Mouse (Mus musculus) ES-E14 (cell line): ENCODE measurements around the gene Map2k5. TPM values are rescaled to one million over a fixed set of nuclear protein-coding genes. Genes with fewer than 3 reads are reported as not detected.

Experiments
- DNase-seq: peaks from one replicate; pipeline ENCODE4 v3.0.0-alpha.2; 2013; ENCODE audit warnings: low read depth, low spot score
- H3K27ac ChIP-seq: 2 replicates; pipeline ENCODE4 v1.5.1; 2012; ENCODE audit warnings: low read depth, mild to moderate bottlenecking, low read length, moderate library complexity, mixed read lengths; ENCODE audit not compliant: poor library complexity, insufficient read depth, severe bottlenecking
- H3K36me3 ChIP-seq: 2 replicates; pipeline ENCODE4 v1.6.1; 2012; ENCODE audit warnings: mild to moderate bottlenecking, low read length, moderate library complexity, mixed read lengths; ENCODE audit not compliant: control insufficient read depth, poor library complexity, insufficient read depth, severe bottlenecking
- H3K4me1 ChIP-seq, 2 experiments: fragments of 150-350 bp in 1 of 2; sonication (generic) in 1 of 2; 2 replicates each; pipeline ENCODE4 v1.6.1; 2012; ENCODE audit warnings: low read length in 2 of 2, mild to moderate bottlenecking in 1 of 2, mixed read lengths in 1 of 2; ENCODE audit not compliant: control insufficient read depth in 2 of 2, insufficient read depth in 2 of 2, poor library complexity in 1 of 2
- H3K4me3 ChIP-seq, 2 experiments: fragments of 150-350 bp in 1 of 2; sonication (generic) in 1 of 2; 2 replicates each; pipeline ENCODE4 v1.5.1; 2012; ENCODE audit warnings: low read length in 2 of 2, low read depth in 1 of 2, mild to moderate bottlenecking in 1 of 2, mixed read lengths in 1 of 2; ENCODE audit not compliant: insufficient read depth in 1 of 2, poor library complexity in 1 of 2, severe bottlenecking in 1 of 2
- H3K9ac ChIP-seq: 2 replicates; pipeline ENCODE4 v1.6.1; 2012; ENCODE audit warnings: low read depth, mild to moderate bottlenecking, low read length, mixed read lengths; ENCODE audit not compliant: poor library complexity, insufficient read depth, severe bottlenecking
- H3K9me3 ChIP-seq: fragments of 150-350 bp; sonication (generic); 2 replicates; pipeline ENCODE4 v1.6.1; 2012; ENCODE audit warnings: low read depth, mild to moderate bottlenecking, low read length; ENCODE audit not compliant: control insufficient read depth, insufficient read depth
- CHD2 ChIP-seq: IDR thresholded peaks from 2 replicates; pipeline ENCODE4 v1.6.1; 2014; ENCODE audit warnings: mild to moderate bottlenecking, low read depth, low read length, inconsistent platforms
- HCFC1 ChIP-seq: IDR thresholded peaks from 2 replicates; pipeline ENCODE4 v1.6.1; 2012; ENCODE audit warnings: low read length, inconsistent platforms, borderline replicate concordance; ENCODE audit not compliant: insufficient read depth
- MAFK ChIP-seq: IDR thresholded peaks from 2 replicates; pipeline ENCODE4 v1.6.1; 2014; ENCODE audit warnings: mild to moderate bottlenecking, low read depth, low read length, inconsistent platforms; ENCODE audit not compliant: insufficient read depth
- ZC3H11A ChIP-seq: IDR thresholded peaks from 2 replicates; pipeline ENCODE4 v1.6.1; 2012; ENCODE audit warnings: low read depth, mild to moderate bottlenecking, inconsistent platforms, low read length, borderline replicate concordance
- ZNF384 ChIP-seq: IDR thresholded peaks from 2 replicates; pipeline ENCODE4 v1.6.1; 2012; ENCODE audit warnings: low read depth, low read length, inconsistent platforms
- in situ Hi-C, 2 experiments: fragments of 600-800 bp; cut with MboI; formaldehyde crosslinking; loops; one replicate each; pipeline ENCODE4 v1.15.1; 2025; ENCODE audit warnings: low sequenced_read_pairs in 2 of 2, inconsistent platforms in 1 of 2; ENCODE audit not compliant: unreplicated experiment in 2 of 2
- total RNA-seq: library from RNA; depleted of rRNA; stranded (reverse); fragments of 300-350 nt; gene quantifications from 2 replicates; pipeline ENCODE4 v1.2.3, GENCODE M21; 2012

Map2k5 gene
- total RNA-seq, 1 experiment = 8.3 TPM

DNA sequence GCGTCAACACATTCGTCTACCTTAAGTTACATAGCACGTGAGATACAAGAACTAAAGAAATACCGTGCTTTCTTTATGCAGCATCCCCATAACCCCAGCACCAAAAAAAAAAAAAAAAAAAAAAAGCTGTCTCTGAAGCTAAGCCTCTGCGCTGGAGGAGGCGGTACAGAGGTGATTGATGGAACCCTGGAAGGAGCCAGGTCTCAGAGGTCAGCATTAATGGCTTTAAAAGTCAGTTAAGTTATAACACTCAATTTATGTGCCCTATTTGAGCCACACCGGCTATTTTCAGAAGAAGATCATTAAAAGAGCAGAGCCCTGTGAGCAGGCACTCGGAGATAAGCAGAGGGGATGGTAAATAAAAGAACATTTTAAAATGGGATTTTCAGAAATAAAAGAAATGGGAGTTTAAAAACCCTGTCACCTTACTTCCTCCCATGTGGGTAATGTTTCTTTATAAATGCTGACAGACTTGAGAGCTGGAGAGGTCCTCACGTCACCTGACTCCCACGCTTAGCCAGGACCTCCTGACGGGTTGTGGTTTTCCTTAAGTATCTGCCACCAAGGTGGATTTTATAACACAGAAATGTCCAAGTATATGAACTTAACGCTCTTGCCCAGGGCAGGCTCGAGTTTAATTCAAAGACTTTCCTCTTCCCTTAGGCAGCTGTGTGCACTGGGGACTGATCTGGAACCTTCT, 83.8 kb downstream of the Map2k5 start:
- Histone ChIP-seq H3K4me1 (0 out of 4 replicates have a peak, but pooled peaks cover 0 to 1% of the 10 kb centered on the region in 2 experiments), H3K9me3 (no peaks in the 10 kb centered on the region), H3K4me3 (no peak overlapping the region), H3K36me3 (no peaks in the 10 kb centered on the region), H3K9ac (no peak overlapping the region), H3K27ac (no peak overlapping the region)
- in situ Hi-C loops = no loop called here
- no peak for DNase-seq
- TF ChIP-seq MAFK (no peak), ZC3H11A (no peak), ZNF384 (no peak), CHD2 (no peak), HCFC1 (no peak)

- H3K36me3 ChIP-seq = no peaks in the 10 kb centered on the region
- in situ Hi-C loops = no loop called here
- H3K4me1 ChIP-seq = 0 out of 4 replicates have a peak, but pooled peaks cover 0 to 1% of the 10 kb centered on the region in 2 experiments
- H3K27ac ChIP-seq = no peak overlapping the region
- no peak overlapping the region for H3K4me3 ChIP-seq
- no peaks in the 10 kb centered on the region for H3K9me3 ChIP-seq
- no peak for DNase-seq
- H3K9ac ChIP-seq = no peak overlapping the region
- no peak for TF ChIP-seq ZC3H11A
- TF ChIP-seq ZNF384 = no peak
- TF ChIP-seq HCFC1 = no peak
- TF ChIP-seq CHD2 = no peak
- TF ChIP-seq MAFK = no peak
Observed at GRCm38 (mm10) chr9:63288676-63289075, 89.0 kb downstream of the Map2k5 start.

DNA sequence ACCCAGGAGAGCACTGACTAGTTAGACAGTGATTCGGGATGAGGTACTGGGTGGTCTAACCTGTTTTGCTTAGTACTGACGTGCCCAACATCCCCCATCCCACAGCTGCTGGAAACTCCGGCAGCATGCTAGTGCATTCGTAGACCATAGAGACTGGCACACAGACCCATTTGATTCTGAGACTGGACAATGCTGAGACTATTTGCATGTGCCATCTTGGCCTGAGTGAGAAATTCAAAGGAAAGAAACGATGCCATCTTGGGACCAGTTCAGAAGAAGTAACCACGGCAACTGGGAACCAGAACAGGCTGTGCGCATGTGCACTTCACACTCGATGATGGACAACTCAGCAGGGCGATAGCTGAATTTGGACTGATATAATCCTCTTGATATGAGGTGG, 93.3 kb downstream of the Map2k5 start:
- H3K9ac ChIP-seq = no peak overlapping the region
- no peaks in the 10 kb centered on the region for H3K9me3 ChIP-seq
- no peak overlapping the region for H3K27ac ChIP-seq
- H3K36me3 ChIP-seq = no peaks in the 10 kb centered on the region
- H3K4me3 ChIP-seq = no peak overlapping the region
- H3K4me1 ChIP-seq = no peaks in the 10 kb centered on the region
- in situ Hi-C loops = no loop called here
- no peak for DNase-seq
- no peak for TF ChIP-seq HCFC1
- TF ChIP-seq MAFK = no peak
- no peak for TF ChIP-seq ZC3H11A
- no peak for TF ChIP-seq ZNF384
- TF ChIP-seq CHD2 = no peak

DNA sequence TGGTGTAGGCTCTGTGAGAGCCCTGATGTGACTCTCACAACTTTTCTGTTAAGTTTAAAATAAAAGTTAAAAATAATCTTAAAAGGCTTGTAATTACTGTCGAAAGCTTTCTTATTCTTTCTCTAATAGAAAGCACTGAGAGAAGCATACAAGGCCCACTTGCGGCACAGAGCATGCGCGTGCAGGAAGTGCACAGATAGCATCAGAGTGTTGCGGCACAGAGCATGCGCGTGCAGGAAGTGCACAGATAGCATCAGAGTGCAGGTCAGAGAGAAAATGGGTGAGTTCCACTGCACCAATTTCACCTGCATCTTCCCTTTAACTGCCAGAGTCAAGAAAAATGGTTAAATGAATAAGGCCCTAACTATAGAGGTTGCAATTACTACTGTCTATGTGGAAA, 95.7 kb downstream of the Map2k5 start:
- TF ChIP-seq ZC3H11A = no peak

GRCm38 (mm10) chr9:63281086-63281485, 96.6 kb downstream of the Map2k5 start:
- in situ Hi-C loops = no loop called here
- DNase-seq = no peak
- Histone ChIP-seq H3K4me3 (no peak overlapping the region), H3K36me3 (no peaks in the 10 kb centered on the region), H3K9ac (no peak overlapping the region), H3K9me3 (no peaks in the 10 kb centered on the region), H3K27ac (no peak overlapping the region), H3K4me1 (no peaks in the 10 kb centered on the region)
- no peak for TF ChIP-seq ZC3H11A
- no peak for TF ChIP-seq HCFC1
- TF ChIP-seq ZNF384 = no peak
- no peak for TF ChIP-seq MAFK
- TF ChIP-seq CHD2 = no peak

More for the DNA sequence above, 95.7 kb downstream of the Map2k5 start:
- H3K4me1 ChIP-seq = no peaks in the 10 kb centered on the region
- no peak overlapping the region for H3K27ac ChIP-seq
- no peak overlapping the region for H3K4me3 ChIP-seq
- in situ Hi-C loops = no loop called here
- H3K9me3 ChIP-seq = no peaks in the 10 kb centered on the region
- no peak overlapping the region for H3K9ac ChIP-seq
- DNase-seq = no peak
- no peaks in the 10 kb centered on the region for H3K36me3 ChIP-seq
